Mouse (Mus musculus) MEL (cell line): Measurements from ENCODE around the gene Mesp2.

ENCODE experiments used
- CTCF ChIP-seq, 3 experiments: IDR thresholded peaks in 2 of 3; conservative IDR thresholded peaks in 1 of 3; 2 replicates each; pipeline ENCODE4 v1.5.1; 2011 to 2012; ENCODE audit warnings: low read length in 3 of 3, low read depth in 2 of 3, mild to moderate bottlenecking in 2 of 3, improper control_type of control experiment in 1 of 3, inconsistent platforms in 1 of 3, mixed read lengths in 1 of 3, moderate library complexity in 1 of 3; ENCODE audit not compliant: control insufficient read depth in 1 of 3, insufficient read depth in 1 of 3, poor library complexity in 1 of 3, severe bottlenecking in 1 of 3
- EP300 ChIP-seq, 2 experiments: IDR thresholded peaks; 2 replicates each; pipeline ENCODE4 v1.6.1; 2011; ENCODE audit warnings: improper control_type of control experiment in 2 of 2, low read length in 2 of 2, low read depth in 1 of 2, mild to moderate bottlenecking in 1 of 2
- POLR2AphosphoS2 ChIP-seq: IDR thresholded peaks from 2 replicates; pipeline ENCODE4 v1.6.1; 2011; ENCODE audit warnings: low read length, improper control_type of control experiment

- TF ChIP-seq POLR2AphosphoS2 (no peak), EP300 (IDR thresholded peaks at IDR 0.05; ENCODE audit: low read depth in 1 of 2, low read length in 2 of 2) (peak; percentile 48 to 62), CTCF (IDR thresholded peaks at IDR 0.05 in 2 of 3, conservative IDR thresholded peaks at IDR 0.05 in 1 of 3; ENCODE audit: control insufficient read depth in 1 of 3, insufficient read depth in 1 of 3, low read depth in 2 of 3, low read length in 3 of 3, poor library complexity in 1 of 3, severe bottlenecking in 1 of 3) (no peak)
Observed at GRCm38 (mm10) chr7:79858202-79858934, 47.8 kb downstream of the Mesp2 start.
